Mouse (Mus musculus) ES-E14 (cell line): ENCODE results near the gene Musk.

Experiments
- CHD2 ChIP-seq: IDR thresholded peaks from 2 replicates; pipeline ENCODE4 v1.6.1; 2014; ENCODE audit warnings: mild to moderate bottlenecking, low read depth, low read length, inconsistent platforms
- MAFK ChIP-seq: IDR thresholded peaks from 2 replicates; pipeline ENCODE4 v1.6.1; 2014; ENCODE audit warnings: mild to moderate bottlenecking, low read depth, low read length, inconsistent platforms; ENCODE audit not compliant: insufficient read depth
- ZNF384 ChIP-seq: IDR thresholded peaks from 2 replicates; pipeline ENCODE4 v1.6.1; 2012; ENCODE audit warnings: low read depth, low read length, inconsistent platforms

GRCm38 (mm10) chr4:58371106-58371505 lies 85.3 kb downstream of the Musk start:
- TF ChIP-seq CHD2: no peak
- no peak for TF ChIP-seq ZNF384
- no peak for TF ChIP-seq MAFK
